Mouse (Mus musculus) heart, embryonic 14.5 days (tissue): Measurements from ENCODE around the gene Cep41. TPM values are rescaled to one million over a fixed set of nuclear protein-coding genes. Genes with fewer than 3 reads are reported as not detected.
A peak's percentile ranks its signal among the peaks of the same experiment; 100 is the strongest.

ENCODE experiments used
- ATAC-seq: fragments of 200-750 bp; cut with Nextera tagmentation; 2 replicates; pipeline ENCODE4 v1.8.0; 2017; ENCODE audit warnings: low read depth, moderate TSS enrichment; ENCODE audit not compliant: insufficient number of reproducible peaks, insufficient read depth, low FRiP score
- H3K27ac ChIP-seq, 2 experiments: fragments of 200-500 bp in 1 of 2; fragments of 300-500 bp in 1 of 2; sonication (generic) in 1 of 2; replicated peaks in 1 of 2; 2 replicates each; pipeline ENCODE4 v1.5.1; 2012 to 2014; ENCODE audit warnings: low read depth in 2 of 2, low read length in 2 of 2, control low read depth in 1 of 2, mild to moderate bottlenecking in 1 of 2, mixed read lengths in 1 of 2; ENCODE audit not compliant: control insufficient read depth in 1 of 2, insufficient read depth in 1 of 2
- H3K27me3 ChIP-seq: fragments of 300-500 bp; sonication (generic); 2 replicates; pipeline ENCODE4 v1.6.1; 2014; ENCODE audit warnings: mild to moderate bottlenecking, low read length, control low read depth; ENCODE audit not compliant: control insufficient read depth, insufficient read depth
- H3K36me3 ChIP-seq: fragments of 300-500 bp; sonication (generic); 2 replicates; pipeline ENCODE4 v1.6.1; 2014; ENCODE audit warnings: mild to moderate bottlenecking, control low read depth, low read length, mixed read lengths; ENCODE audit not compliant: control insufficient read depth, insufficient read depth
- H3K4me1 ChIP-seq, 2 experiments: fragments of 200-500 bp in 1 of 2; fragments of 300-500 bp in 1 of 2; sonication (generic) in 1 of 2; 2 replicates each; pipeline ENCODE4 v1.6.1; 2012 to 2014; ENCODE audit warnings: low read length in 2 of 2, control low read depth in 1 of 2, mixed read lengths in 1 of 2; ENCODE audit not compliant: control insufficient read depth in 2 of 2, insufficient read depth in 2 of 2
- H3K4me2 ChIP-seq: fragments of 300-500 bp; sonication (generic); 2 replicates; pipeline ENCODE4 v1.6.1; 2014; ENCODE audit warnings: mild to moderate bottlenecking, low read length
- H3K4me3 ChIP-seq, 2 experiments: fragments of 200-500 bp in 1 of 2; fragments of 300-500 bp in 1 of 2; sonication (generic) in 1 of 2; 2 replicates each; pipeline ENCODE4 v1.5.1; 2012 to 2014; ENCODE audit warnings: low read length in 2 of 2, mild to moderate bottlenecking in 2 of 2, control low read depth in 1 of 2, low read depth in 1 of 2, moderate library complexity in 1 of 2; ENCODE audit not compliant: control insufficient read depth in 1 of 2, insufficient read depth in 1 of 2
- H3K9ac ChIP-seq: fragments of 300-500 bp; sonication (generic); 2 replicates; pipeline ENCODE4 v1.6.1; 2014; ENCODE audit warnings: mild to moderate bottlenecking, low read length
- H3K9me3 ChIP-seq: fragments of 300-500 bp; sonication (generic); 2 replicates; pipeline ENCODE4 v1.6.1; 2016; ENCODE audit warnings: low read length, control low read depth; ENCODE audit not compliant: control insufficient read depth
- WGBS: fragments of 180-500 bp; shearing (Covaris S2); extraction: QIAGEN DNeasy Blood & Tissue Kit; methylation state at CpG from one replicate; pipeline ENCODE4 v1.1.7; 2014; 5-methylcytosine and 5-hydroxymethylcytosine counted together
- microRNA counts: library from miRNA; unstranded; fragments of <30 nt; microRNA quantifications from one replicate; lab custom pipeline; 2016
- microRNA-seq: library from miRNA; unstranded; fragments of <30 nt; microRNA quantifications from one replicate; pipeline ENCODE4, GENCODE M21; 2016
- polyA plus RNA-seq: library from polyadenylated mRNA; unstranded; fragments of >200 nt; fragmentation: Nextera tagmentation; extraction: Ambion mirVana; gene quantifications from 2 replicates; pipeline ENCODE4 v1.2.1, GENCODE M21; 2014

Gene Cep41
- polyA plus RNA-seq, 1 experiment from 2014 or later, result 9.6 TPM

DNA sequence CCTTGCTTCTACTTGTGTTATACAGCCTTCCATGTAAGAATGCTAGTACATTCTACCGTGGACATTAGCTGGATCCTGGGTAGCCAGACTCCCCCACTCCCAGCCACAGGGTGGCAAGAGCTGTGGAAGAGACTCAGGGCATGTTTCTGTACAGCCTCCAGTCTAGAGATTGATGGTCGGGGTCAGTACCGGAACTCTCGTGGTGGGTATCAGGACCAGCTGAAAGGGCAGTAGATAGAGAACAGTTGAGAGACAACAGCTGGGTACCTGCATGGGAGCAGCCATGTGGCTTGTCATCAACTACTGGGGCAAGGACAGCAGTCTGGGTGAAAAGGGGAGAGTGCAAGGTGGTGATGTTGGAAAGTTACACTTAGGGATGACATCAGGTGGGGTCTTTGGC is 88.4 kb downstream of the Cep41 start:
- Histone ChIP-seq H3K27ac (no peak overlapping the region), H3K36me3 (no peaks in the 10 kb centered on the region), H3K9ac (no peak overlapping the region), H3K27me3 (no peaks in the 10 kb centered on the region), H3K4me2 (no peak overlapping the region), H3K4me1 (no peaks in the 10 kb centered on the region), H3K9me3 (no peaks in the 10 kb centered on the region), H3K4me3 (no peak overlapping the region)
- 80% methylated on average over 4 of the region's 4 CpGs for WGBS
- ATAC-seq, result no peak

- H3K27ac ChIP-seq, result no peak overlapping the region
- H3K27me3 ChIP-seq, result no peaks in the 10 kb centered on the region
- 75% methylated on average over 7 of the region's 7 CpGs for WGBS
- no peaks in the 10 kb centered on the region for H3K9me3 ChIP-seq
- no peaks in the 10 kb centered on the region for H3K36me3 ChIP-seq
- no peak overlapping the region for H3K4me2 ChIP-seq
- no peak overlapping the region for H3K9ac ChIP-seq
- no peak overlapping the region for H3K4me3 ChIP-seq
- no peak for ATAC-seq
- H3K4me1 ChIP-seq, result no peaks in the 10 kb centered on the region
These were observed 89.1 kb downstream of the Cep41 start for GRCm38 (mm10) chr6:30604342-30604867.

MicroRNAs encoded within 50 kb of the gene (microRNA counts, 519-probe panel; counts per million panel counts)
- 6,464 counts per million, percentile 91 among the panel's probes with 10 or more counts for microRNA mmu-miR-335-3p (lab: Ali Mortazavi, UCI)
- 8,473 counts per million, percentile 98 among the panel's probes with 10 or more counts for microRNA mmu-miR-335-5p (lab: Ali Mortazavi, UCI)

Small RNAs within 50 kb of the gene (microRNA-seq; reads per million reads assigned to microRNA genes)
- 151,277 reads per million, percentile 100 among the genes with 10 or more reads in this experiment for gene Mir335

Other genes starting within 250 kb of the Cep41 start
- 25.4 and 26.3 TPM in 2 replicates for gene Tmem209, start 184.0 kb downstream of the Cep41 start, polyA plus RNA-seq
- gene Ssmem1, start 183.9 kb downstream of the Cep41 start, polyA plus RNA-seq, result not detected in 2 replicates
- 2.2 and 4.8 TPM in 2 replicates for gene Cpa2, start 152.2 kb downstream of the Cep41 start, polyA plus RNA-seq
- 2.5 TPM in 2 replicates for gene Cpa4, start 125.4 kb downstream of the Cep41 start, polyA plus RNA-seq
- gene Cpa5, start 82.7 kb downstream of the Cep41 start, polyA plus RNA-seq, result 0.74 TPM in 2 replicates
- gene Cpa1, start 54.5 kb downstream of the Cep41 start, polyA plus RNA-seq, result 4.5 TPM in 2 replicates
- gene Mest, start 29.8 kb upstream of the Cep41 start, polyA plus RNA-seq, result 2,556 and 2,705 TPM in 2 replicates
- 31.0 and 31.7 TPM in 2 replicates for gene Copg2, start 203.0 kb upstream of the Cep41 start, polyA plus RNA-seq
- 0.34 and 0.35 TPM in 2 replicates for gene Tsga13, start 221.8 kb upstream of the Cep41 start, polyA plus RNA-seq